Comparison of ENCODE assay signal across 28 mouse cellular contexts in the genomic region with DNA sequence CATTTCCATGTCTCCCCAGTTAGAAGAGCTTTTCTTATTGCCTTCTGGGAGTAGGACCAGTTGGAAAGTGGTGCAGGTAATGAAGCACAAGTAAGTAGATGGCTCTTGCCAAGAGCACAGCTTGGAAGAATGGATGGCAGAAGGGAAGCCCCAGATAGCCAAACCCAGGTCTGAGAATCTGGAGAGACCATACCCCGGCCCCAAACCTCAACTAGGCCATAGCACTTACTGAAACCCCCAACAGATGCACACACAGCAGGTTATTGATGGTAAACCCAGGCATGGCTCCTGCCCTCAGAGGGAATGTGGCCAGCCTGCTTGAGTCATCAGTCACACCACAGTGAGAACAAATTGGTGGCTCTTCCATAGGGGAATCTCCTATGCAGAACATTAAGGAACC. TPM values are rescaled to one million over a fixed set of nuclear protein-coding genes. Genes with fewer than 3 reads are reported as not detected.
A peak's percentile ranks its signal among the peaks of the same experiment; 100 is the strongest.
DNase-seq lines count a peak whose midpoint lies in the region; ATAC-seq lines count a peak whose summit lies in the region.
"Had no signal": no experiment of that assay in that cellular context is flagged by ENCODE, and none has a peak within 500 bp of the region (broad histone marks: within the 10 kb centered on the region; RNA-seq: fewer than 3 reads in every experiment).

No protein-coding gene starts in this region.

- no peaks in the 10 kb centered on the region for H3K36me3 ChIP-seq in forebrain, embryonic 15.5 days
- H3K36me3 ChIP-seq: embryonic facial prominence, embryonic 13.5 days; forebrain, embryonic 10.5 days; limb, embryonic 12.5 days; liver, embryonic 15.5 days; midbrain, embryonic 10.5 days; neural tube, embryonic 12.5 days had no signal

- H3K4me3 ChIP-seq in forebrain, embryonic 15.5 days = no peak overlapping the region
- H3K4me3 ChIP-seq: embryonic facial prominence, embryonic 13.5 days; forebrain, embryonic 10.5 days; limb, embryonic 12.5 days; liver, embryonic 15.5 days; midbrain, embryonic 10.5 days; myocyte; neural tube, embryonic 12.5 days had no signal

- H3K4me1 ChIP-seq in forebrain, embryonic 15.5 days = peaks cover 4% of the 10 kb centered on the region; the same call in 1 of the 2 replicates
- H3K4me1 ChIP-seq: embryonic facial prominence, embryonic 13.5 days; forebrain, embryonic 10.5 days; limb, embryonic 12.5 days; liver, embryonic 15.5 days; midbrain, embryonic 10.5 days had no signal

- DNase-seq in brain, adult 2 months (ENCODE audit: low read depth, low spot score) = peak; percentile 98
- peak; percentile 93 for DNase-seq in cerebellum, adult 8-10 months
- DNase-seq in cerebellum, postnatal 25 days = peak; percentile 92 to 93
- DNase-seq in thymus, postnatal 0 days (ENCODE audit: low spot score) = no peak
- DNase-seq: adrenal gland, adult 2 months; B cell, adult 2 months; gastrocnemius, postnatal 14 days; heart, postnatal 14 days; kidney, adult 9 months; lung, postnatal 14 days had no signal

- no peak overlapping the region for H3K9ac ChIP-seq in forebrain, embryonic 15.5 days (replicated peaks)
- H3K9ac ChIP-seq: embryonic facial prominence, embryonic 13.5 days; limb, embryonic 12.5 days; liver, embryonic 15.5 days; lung, embryonic 14.5 days; neural tube, embryonic 12.5 days had no signal

- no peak overlapping the region for H3K4me2 ChIP-seq in forebrain, embryonic 15.5 days (replicated peaks)
- H3K4me2 ChIP-seq: embryonic facial prominence, embryonic 13.5 days; limb, embryonic 12.5 days; liver, embryonic 15.5 days; lung, embryonic 14.5 days; neural tube, embryonic 12.5 days had no signal

- WGBS in forebrain, embryonic 15.5 days = 84% methylated on average over 1 of the region's 1 CpGs

- no peaks in the 10 kb centered on the region for H3K27me3 ChIP-seq in forebrain, embryonic 15.5 days
- H3K27me3 ChIP-seq: embryonic facial prominence, embryonic 13.5 days; limb, embryonic 12.5 days; liver, embryonic 15.5 days; neural tube, embryonic 12.5 days had no signal

- ATAC-seq in cerebellum, adult (ENCODE audit: insufficient number of reproducible peaks, low FRiP score, low TSS enrichment) = peak; percentile 71
- ATAC-seq in forebrain, embryonic 15.5 days (replicated peaks) = no peak
- ATAC-seq: intestine, postnatal 0 days; midbrain, embryonic 16.5 days had no signal

- no peak overlapping the region for H3K27ac ChIP-seq in forebrain, embryonic 15.5 days (replicated peaks)
- H3K27ac ChIP-seq: embryonic facial prominence, embryonic 13.5 days; forebrain, embryonic 10.5 days; limb, embryonic 12.5 days; liver, embryonic 15.5 days; midbrain, embryonic 10.5 days; neural tube, embryonic 12.5 days had no signal

- H3K9me3 ChIP-seq in forebrain, embryonic 15.5 days = no peaks in the 10 kb centered on the region
- H3K9me3 ChIP-seq: embryonic facial prominence, embryonic 13.5 days; forebrain, embryonic 10.5 days; limb, embryonic 12.5 days; liver, embryonic 15.5 days; midbrain, embryonic 10.5 days; neural tube, embryonic 12.5 days had no signal

RNA-seq across cellular contexts. Expression of gene Kcna10, which starts 10.3 kb away (rescaled TPM):
- not detected in 2 replicates for polyA plus RNA-seq in forebrain, embryonic 15.5 days (2015; fragmentation: Nextera tagmentation; extraction: Ambion mirVana)
- not detected in 2 replicates for polyA plus RNA-seq in thymus, postnatal 0 days (2015; fragmentation: Nextera tagmentation; extraction: Ambion mirVana)
- polyA plus RNA-seq: adrenal gland, adult 2 months; embryonic facial prominence, embryonic 13.5 days; forebrain, embryonic 10.5 days; heart, embryonic 14.5 days; hindbrain, embryonic 11.5 days; intestine, postnatal 0 days; large intestine, adult 2 months; limb, embryonic 12.5 days; liver, adult 2 months; liver, embryonic 15.5 days; lung, embryonic 14.5 days; midbrain, embryonic 10.5 days; midbrain, embryonic 16.5 days; myocyte; neural tube, embryonic 12.5 days; stomach, embryonic 14.5 days had no signal

RNA-seq across cellular contexts. Expression of gene Cym, which starts 49.0 kb away (rescaled TPM):
- polyA plus RNA-seq in forebrain, embryonic 15.5 days (2015; fragmentation: Nextera tagmentation; extraction: Ambion mirVana) = 0.14 TPM in 1 of 2 replicates, not detected in the other
- polyA plus RNA-seq in thymus, postnatal 0 days (2015; fragmentation: Nextera tagmentation; extraction: Ambion mirVana) = 1.2 and 1.3 TPM in 2 replicates
- polyA plus RNA-seq: forebrain, embryonic 10.5 days; hindbrain, embryonic 11.5 days; limb, embryonic 12.5 days; liver, adult 2 months; midbrain, embryonic 10.5 days; neural tube, embryonic 12.5 days; testis, adult 2 months had no signal

RNA-seq across cellular contexts. Expression of gene A630076J17Rik, which starts 57.9 kb away (rescaled TPM):
- polyA plus RNA-seq in forebrain, embryonic 15.5 days (2015; fragmentation: Nextera tagmentation; extraction: Ambion mirVana) = not detected in 2 replicates
- polyA plus RNA-seq in thymus, postnatal 0 days (2015; fragmentation: Nextera tagmentation; extraction: Ambion mirVana) = 0.92 and 1.7 TPM in 2 replicates
- polyA plus RNA-seq: adrenal gland, adult 2 months; embryonic facial prominence, embryonic 13.5 days; forebrain, embryonic 10.5 days; hindbrain, embryonic 11.5 days; large intestine, adult 2 months; limb, embryonic 12.5 days; liver, adult 2 months; liver, embryonic 15.5 days; midbrain, embryonic 10.5 days; midbrain, embryonic 16.5 days; myocyte; neural tube, embryonic 12.5 days; testis, adult 2 months had no signal
